Mouse (Mus musculus) MN1 (cell line): ENCODE measurements around the gene Gcnt2.
"Not testable (repeated sequence)": the region's sequence is repeated elsewhere in the genome, so short reads cannot be mapped to it uniquely, and the experiment has no call there.

Experiments
- DNase-seq: peaks from one replicate; pipeline ENCODE4 v3.0.0-alpha.2; 2016; ENCODE audit warnings: low spot score

The Gcnt2 gene

DNA sequence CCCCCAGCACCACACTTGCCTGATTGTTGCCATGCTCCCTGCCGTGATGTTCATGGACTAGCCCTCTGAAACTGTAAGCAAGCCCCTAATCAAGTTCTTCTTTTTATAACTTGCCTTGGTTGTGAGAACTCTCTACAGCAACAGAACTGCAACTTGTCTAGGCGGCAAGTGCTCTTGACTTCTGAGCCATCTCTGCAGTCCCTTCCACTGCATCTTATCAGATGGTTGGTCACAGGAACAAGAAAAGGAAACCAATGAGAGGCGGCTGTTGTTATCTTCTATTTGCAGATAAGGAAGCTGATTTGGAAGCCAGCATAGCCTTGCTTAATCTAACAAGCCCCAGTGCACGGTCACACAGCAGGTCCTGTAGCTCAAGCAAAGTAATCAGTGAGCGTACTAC, 14.5 kb downstream of the Gcnt2 start:
- no peak for DNase-seq

DNA sequence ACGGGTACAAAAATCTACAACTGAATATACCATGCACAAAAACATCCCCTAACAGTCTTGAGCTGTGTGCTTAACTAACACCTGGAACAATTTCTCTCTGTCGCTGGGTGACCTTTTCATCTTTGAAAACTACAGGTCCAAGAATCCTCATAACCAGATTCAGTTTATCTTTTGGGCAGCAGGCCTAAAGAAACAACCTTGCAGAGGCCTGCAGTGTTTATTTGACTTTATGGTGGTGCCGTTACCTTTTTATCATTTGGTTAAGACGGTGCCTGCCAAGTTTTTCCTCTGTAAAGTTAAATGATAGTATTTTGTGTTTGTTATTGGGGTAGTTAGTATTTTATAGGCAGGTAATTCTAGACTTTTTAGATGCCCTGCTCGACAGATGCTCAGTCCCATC, 15.9 kb downstream of the Gcnt2 start:
- no peak for DNase-seq

DNA sequence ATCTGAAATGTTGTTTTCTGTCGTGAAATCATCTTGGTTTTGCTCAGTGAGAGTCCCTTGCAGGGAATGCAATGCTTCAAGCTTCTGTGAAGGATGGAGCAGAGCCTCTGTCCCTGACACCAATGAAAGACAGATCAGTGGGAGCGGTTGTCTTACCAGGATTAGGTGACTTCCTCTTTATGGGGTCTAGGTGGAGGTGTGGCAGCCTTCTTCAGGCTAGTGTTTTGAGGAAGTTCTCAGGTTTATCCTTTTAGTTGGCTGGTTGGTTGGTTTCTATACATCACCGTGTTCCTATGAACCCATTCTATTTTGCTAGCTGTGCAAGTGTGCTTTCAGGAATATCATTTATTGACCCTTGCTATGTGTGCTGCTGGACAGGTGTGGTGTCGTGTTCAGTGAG, 18.0 kb downstream of the Gcnt2 start:
- DNase-seq, result no peak

DNA sequence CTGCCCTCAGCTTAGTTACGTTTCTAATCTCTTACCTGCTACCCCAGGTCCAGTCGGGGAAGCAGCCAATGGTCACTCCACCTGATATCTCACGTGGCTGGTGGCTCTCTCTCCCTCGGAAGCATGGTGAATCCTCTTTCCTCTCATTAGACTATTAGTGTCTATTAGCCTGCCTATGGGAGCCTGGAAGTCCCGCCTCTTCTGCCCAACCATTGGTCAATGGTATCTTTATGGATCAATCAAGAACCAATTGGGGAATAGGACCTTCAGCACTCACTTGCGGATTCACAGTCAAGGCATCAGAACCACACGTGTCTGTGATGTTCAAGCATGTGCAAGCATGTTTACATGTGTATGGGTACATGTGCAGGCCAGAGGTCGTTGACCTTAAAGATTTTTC, 21.0 kb downstream of the Gcnt2 start:
- no peak for DNase-seq

DNA sequence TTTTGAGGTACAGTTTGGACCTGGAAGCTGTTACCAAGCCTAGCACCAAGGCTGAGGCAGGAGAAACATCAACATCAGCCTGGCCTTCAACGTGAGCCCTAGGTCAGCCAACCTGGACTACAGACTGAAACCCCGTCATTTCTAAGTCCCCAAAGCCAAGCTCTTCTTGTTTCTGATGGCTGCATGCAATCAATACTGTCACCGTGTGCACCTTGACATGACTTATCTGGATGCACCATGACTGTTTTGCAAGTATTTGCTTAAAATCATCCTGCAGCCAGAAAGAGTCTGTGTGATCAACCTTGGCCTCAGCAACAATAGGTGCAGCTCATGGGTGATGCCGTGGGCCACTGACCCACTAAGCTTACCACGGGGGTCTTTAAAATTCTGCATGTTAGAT, 23.1 kb downstream of the Gcnt2 start:
- no peak for DNase-seq

DNA sequence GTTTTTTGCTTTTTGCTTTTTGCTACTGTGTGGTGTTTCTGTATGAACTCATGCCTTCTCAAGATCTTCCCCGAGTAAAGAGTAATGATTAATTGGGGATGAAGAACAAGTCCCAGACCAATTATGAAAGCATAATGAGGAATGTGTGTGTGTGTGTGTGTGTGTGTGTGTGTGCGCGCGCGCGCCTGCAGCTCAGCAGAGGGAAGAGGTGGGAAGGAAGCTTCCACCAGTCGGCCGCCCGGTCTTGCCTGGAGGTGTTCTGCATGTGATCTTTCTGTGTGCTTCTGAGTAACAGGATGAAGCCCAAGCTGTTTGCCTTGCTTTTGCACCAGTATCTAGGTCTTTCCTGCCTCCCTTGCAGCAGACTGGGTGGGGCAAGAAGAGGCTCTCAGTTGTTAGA, 24.3 kb downstream of the Gcnt2 start:
- DNase-seq, result no peak

DNA sequence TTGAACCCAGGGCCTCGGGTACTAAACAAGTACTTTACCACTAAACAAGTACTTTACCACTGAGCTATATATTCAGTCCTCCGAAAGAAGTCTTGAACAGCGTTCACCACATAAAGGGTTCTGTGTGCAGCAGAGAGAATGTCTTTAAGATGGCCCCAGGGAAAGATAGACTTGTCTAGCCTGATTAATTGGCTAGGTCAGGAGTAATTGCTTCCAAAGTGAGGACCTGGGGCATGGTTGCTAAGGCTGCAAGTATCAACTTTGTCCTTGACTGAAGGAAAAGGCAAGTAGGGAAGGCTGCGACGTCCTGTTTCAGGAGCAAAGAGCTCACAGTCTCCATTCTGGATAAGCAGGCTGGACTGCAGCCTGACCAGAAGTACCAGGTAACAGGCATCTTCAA, 25.3 kb downstream of the Gcnt2 start:
- no peak for DNase-seq

DNA sequence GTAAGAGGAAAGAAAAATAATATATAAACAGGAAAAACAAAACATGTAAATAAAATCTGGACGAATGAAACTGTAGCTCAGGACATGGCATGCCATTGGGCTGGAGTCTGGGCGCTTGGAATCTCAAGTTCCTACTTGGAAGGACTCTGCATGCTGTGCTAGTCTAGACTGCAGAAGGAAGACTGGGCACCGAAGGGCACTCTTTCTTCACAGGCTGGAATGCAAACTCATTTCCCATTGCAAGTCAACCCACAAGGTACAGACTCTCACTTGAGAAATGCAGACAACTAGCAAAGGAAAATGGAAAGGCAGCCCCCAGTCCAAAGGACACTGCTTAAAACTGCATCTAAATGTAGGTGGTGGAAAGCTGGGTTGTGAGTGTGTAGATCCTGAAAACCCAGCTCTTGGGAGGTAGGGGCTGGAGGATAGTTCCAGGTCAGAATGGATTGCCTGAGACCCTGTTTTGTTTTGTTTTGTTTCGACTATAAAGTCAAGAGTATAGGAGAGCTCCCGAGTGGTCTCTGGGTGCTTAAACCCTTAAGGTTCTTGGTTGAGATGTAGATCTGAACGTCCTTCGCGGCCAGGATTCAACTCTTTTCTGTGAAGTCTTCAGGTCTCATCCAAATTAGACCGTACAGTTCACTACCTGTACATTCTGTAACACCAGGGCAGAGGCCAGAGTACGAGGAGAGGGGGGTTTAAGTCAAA, 26.5 kb downstream of the Gcnt2 start:
- DNase-seq, result peak; percentile 14

DNA sequence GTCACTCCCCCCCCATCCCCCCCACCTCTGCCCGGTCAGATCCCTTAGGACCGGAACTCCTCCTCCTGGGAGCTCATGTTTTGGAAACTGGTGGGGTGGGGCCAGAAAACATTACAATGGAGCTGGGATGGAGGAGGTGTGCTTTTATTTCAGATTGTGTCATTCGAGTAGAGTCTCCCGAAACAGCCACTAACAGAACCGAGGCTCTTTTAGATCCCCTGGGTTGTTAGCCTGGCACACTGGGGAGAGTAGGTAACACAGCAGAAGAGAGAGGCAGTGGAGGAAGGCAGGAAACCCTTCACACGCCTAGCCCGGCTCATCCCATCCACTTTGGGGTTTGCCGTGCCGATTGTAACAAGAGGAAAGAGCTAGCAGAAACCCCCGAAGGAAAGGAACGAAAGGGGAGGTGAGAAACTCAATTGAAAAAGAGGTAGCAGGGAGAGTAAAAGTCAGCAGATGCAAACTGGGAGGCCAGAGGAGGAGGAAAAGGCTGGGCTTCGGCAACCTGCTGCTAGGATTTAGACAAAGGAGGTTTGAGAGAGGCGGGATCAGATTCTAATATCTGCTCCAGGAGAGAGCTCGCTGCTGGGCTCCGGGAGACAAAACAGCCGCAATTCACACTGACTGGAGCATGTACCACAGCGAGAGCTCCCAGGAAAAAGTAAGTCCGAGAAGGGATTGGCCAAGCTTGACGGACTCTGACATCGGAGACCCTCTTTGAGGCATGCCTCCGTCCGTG, 27.3 kb downstream of the Gcnt2 start:
- peak; percentile 68 for DNase-seq

DNA sequence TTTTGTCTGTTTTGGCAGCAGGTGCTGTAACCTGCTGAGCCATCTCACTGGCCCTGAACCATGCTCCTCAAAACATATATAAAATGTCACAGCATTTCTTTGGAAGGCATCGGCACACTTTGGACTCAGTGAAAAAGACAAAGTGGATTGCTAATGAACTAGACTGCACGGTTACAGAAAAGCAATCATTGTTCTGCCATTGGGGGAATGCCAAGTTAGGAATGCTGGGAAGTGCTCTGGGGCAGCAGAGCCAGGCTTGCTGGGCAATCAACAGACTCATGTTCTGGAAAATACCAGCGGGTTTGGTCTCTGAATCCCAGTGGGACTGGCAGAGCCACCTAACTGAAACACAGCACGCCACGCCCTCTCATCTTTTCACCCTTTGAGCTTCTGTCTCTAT, 31.0 kb downstream of the Gcnt2 start:
- peak; percentile 51 for DNase-seq

DNA sequence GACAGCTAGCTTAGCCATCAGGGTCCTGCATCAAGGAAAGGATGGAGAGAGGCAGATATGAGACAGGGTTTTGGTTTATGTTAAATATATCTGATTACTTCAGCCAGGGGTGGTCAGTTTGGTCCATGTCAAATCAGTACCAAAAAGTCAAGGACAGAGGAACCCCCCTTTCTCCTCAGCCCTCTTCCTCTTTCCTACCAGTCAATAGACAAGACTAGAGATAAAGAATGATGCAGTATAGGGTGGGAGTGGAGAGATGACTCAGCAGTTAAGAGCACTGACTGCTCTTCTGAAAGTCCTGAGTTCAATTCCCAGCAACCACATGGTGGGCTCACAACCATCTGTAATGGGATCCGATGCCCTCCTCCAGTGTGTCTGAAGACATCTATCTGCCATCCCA, 31.8 kb downstream of the Gcnt2 start:
- DNase-seq, result not testable (repeated sequence)

DNA sequence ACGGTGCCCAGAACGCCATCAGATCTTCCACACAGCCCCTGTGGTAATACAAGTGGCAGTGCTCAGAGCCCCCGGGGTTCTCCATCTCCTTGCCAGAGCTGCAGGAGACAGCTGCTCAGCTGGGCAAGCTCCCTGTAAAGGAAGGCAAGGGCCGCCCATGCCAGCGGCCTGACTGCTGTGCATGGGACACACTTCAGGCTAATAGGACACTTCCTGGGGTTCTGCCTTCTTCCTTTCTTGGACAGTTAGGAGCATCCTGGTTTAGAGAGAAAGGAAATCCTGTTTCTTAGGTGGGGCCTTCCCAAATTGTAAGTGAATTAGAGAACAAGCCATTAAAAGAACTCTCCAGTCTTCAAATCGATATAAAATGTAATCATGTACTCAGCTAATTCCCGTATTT, 32.5 kb downstream of the Gcnt2 start:
- peak; percentile 10 for DNase-seq

DNA sequence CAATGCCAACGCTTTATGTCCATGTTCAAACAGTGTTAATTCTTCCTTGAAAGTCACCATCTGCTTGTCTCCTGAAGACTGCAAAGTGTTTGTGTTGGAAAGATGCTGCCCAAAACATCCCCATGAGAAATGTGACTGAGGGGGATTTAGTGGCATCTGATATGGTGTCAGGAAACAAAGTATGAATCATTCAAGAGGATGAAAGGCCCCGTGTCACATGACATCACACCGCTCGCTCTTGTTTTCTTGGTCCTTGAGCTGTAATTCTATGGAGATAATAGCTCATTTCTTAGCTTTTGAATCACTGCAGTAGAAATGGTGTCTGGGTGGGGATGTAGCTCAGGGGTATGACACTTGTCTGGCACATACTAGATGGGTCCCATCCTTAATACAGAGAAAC, 33.0 kb downstream of the Gcnt2 start:
- peak; percentile 45 for DNase-seq

DNA sequence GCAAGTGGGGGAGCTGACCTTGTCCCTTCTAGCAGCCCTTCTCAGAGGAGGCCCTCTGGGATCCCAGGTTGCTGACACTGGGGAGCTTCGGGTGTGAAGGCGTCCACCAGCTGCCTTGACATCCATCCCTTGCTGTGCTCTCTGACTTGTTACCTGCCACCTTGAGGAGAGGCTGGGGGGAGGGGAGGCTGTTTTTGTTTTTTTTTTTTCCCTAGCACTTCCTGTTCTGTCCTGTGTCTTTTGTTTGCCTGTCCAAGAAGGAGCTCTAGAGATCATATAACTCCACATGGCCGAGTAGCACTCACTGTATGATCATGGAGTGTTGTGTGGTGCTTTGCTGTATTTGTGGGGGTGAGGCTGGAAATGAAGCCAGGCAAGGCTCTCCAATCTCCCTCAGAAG, 34.0 kb downstream of the Gcnt2 start:
- DNase-seq, result no peak

DNA sequence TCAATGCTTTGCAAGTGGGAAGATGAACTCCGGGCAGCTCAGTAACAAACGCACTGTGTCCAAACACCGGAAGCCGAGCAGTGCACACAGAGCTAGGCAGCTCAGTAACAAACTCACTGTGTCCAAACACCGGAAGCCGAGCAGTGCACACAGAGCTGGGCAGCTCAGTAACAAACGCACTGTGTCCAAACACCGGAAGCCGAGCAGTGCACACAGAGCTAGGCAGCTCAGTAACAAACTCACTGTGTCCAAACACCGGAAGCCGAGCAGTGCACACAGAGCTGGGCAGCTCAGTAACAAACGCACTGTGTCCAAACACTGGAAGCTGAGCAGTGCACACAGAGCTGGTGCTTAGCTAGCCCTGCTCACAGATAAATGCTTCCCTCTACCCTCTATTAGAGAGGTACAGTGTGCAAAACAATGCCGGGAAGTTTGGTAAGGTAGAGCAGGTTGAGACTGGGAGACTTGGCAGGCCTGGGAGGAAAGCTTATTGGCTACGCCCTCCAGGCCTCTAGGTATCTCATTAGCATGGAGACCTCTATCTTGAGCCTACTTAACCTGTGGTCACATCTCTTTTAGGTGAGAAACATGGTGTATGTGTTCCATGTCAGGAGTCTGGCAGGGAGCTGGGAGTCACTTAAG, 38.6 kb downstream of the Gcnt2 start:
- DNase-seq, result not testable (repeated sequence)

DNA sequence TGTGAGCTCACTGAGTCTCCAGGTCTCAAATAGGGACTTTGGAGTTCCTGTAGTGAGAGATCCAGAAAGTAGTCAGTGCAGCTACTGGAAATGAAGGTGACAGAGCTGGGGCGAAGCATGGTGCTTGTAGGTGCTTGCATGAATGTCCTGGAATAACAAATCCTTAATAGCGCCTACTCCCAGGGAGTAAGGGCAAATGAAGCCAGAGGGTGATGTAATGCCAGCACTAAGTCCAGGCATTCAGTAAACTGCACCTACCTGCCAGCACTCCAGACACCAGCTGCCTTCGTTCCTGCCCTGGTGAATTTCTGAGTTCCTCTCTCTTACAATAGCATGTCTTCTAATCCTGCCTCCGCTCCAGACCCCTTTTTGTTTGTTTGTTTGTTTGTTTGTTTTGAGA, 39.1 kb downstream of the Gcnt2 start:
- DNase-seq, result no peak

DNA sequence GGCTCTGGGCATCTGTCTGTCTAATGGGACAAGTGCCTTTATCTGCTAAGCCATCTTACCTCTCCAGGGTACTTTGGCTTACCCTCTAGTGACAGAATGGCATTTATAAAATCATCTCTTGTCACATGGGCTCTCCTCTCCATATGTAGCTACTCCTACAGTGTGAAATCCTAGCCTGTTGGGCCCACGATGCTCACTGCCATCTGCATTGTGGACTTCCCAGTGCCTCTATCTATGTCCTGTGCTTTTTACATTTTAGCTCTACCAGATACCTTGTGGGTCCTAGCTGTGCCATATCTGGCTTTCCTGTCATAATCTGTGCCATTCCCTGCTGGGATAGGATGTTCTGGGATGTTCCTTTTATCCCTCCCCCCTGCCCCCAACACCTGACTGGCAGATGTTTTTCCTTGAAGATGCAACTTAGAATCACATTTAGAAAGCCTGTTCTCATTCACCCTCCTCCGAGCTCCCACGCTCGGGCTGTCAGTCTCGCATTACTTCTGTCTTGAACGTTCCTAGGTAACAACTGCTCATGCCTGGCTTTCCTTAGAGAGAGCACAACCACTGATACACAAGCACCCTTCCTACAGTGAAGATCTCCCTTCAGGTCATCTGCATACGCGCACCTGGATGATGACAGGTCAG, 39.9 kb downstream of the Gcnt2 start:
- DNase-seq, result no peak

DNA sequence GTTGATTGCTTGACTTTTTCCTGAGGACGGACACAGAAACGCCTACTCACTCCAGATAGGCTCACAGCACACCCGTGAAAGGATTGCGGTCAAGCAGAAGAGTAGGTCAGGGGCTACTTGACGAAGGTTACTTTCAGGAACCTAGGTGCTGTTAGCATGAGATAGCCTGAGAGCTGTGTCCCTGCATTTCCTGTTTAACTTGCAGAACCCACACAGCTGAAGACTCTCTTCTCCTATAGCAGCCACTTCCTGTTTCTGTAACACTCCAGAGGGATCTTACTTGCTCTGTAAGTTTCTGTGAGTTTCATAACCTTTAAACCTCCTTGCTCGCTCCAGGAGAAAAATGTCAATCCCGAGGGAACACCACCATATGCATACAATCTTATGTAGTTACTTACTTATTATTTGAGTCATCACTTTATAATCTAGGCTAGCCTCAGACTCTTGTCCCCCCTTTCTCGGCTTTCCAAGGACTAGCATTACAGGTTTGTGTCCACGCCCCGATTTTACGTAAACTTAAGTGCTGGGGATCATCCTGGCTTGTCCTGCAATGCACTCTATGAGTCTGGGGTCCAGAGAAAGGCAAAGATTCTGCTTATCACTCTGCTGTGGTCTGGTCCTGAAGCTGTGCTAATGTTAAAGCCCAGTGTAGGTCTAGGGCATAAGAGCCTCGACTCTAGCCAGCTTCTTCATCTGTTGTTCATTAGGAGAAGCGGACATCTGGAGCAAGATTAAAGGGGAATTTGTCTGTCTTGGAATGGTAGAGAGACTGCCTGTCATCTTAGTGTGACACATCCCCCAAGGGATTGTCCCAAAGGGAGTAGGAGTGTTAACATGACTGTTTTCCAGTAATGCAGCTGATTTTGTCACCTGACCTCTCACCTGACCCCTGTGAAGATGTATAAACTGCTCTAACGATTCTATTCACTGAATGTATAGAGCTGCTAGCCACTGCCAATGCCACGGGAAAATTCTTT, 40.7 kb downstream of the Gcnt2 start:
- no peak for DNase-seq

DNA sequence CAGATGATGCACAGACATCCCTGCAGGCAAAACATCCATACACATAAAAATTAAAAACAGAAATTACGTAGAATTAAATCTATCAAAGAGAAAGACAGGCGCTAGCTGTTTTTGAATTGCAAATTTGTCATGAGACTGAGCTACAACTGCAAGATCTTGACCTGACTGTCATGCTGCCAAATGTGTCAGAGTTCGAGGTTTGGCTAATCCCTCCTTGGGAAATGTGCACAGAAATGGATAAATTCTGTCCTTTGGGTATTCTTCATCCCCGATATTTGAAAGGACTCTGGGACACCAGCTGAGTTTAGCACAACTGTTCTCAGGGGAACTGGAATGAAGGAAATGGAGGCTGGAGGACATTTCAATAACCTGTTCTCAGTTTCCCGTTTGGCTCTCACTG, 41.7 kb downstream of the Gcnt2 start:
- DNase-seq, result no peak

DNA sequence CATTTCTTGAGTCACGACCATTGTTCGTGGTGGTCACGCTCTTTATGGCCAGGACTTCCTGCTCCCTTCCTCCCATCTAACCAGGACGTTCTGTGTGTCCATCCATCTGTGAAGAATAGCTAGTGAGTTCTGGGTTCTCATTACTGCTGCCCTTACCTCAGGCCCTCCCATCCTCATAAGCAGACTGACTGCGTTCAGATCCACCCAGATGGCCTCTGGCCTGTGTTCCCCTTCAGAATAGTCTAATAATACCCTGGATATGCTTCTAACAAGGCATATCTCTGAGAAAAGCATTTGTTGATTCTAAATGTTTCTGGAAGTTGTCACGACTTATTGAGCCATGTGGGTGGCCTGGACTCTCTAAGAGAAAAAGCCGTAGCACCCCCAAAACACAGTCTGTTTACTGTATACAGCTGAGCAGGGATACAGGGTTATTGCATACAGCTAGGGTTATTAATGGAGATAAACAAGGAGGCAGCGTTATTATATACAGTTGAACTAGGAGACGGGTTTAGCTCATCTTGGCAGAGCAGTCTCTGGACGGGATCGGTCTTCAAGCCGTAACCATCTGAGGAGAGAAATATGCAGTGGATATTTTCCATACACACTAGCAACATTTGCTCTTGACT, 42.4 kb downstream of the Gcnt2 start:
- DNase-seq, result no peak

DNA sequence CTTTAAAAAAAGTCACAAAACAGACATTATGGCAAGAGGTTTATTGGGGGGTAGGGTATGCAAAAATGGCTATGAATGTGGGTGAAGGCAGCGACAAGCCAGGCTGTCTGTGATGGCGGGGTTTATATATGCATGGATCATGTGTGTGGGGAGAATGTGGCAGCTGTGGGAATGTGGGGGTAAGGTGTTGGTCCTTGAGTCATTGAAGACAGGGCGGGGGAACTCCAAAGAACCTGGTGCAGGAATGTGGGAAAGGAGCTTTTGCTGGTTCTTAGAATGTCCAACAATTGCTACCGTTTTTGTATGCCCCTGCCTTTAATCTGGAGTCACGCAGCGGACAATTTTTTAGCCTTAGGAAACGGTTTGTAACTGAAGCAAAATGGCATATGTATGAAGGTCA, 44.5 kb downstream of the Gcnt2 start:
- DNase-seq, result no peak
